15 mouse cellular contexts compared by ENCODE assay signal in the genomic region with DNA sequence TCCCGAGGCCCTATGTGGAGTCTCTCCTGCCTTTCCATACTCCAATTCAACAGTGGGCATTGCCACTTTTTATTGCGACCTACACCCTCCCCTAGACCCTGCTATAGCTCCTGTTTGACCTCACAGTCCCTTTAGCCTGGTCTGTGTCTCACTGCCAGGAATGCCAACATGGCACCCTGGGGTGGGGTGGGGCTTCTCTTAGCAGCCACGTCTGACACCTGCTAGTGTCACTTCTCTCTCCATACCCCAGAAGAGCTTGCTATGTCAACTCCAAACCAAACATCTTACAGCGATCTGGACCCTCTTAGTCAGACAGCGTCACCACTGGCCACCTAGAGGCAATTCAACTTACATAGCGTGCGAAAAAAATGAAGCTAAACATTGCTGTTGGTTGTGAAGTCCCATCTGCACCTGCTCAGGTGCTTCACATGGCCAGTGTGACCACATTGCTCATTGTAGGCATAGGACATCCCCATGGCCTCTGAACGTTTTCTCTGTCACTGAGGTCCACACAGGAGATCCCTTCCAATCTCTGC. TPM values are rescaled to one million over a fixed set of nuclear protein-coding genes. Genes with fewer than 3 reads are reported as not detected.
DNase-seq lines count a peak whose midpoint lies in the region; ATAC-seq and TF ChIP-seq lines count a peak whose summit lies in the region.
"Had no signal": no experiment of that assay in that cellular context is flagged by ENCODE, and none has a peak within 500 bp of the region (broad histone marks: within the 10 kb centered on the region; RNA-seq: fewer than 3 reads in every experiment).

No protein-coding gene starts in this region.

- no peak for ATAC-seq in forebrain, embryonic 12.5 days (ENCODE audit: low FRiP score)
- no peak for ATAC-seq in forebrain, embryonic 11.5 days (replicated peaks; ENCODE audit: low FRiP score)
- no peak for ATAC-seq in hindbrain, postnatal 0 days

- peak overlapping the region; percentile 48; the same call in 1 of the 2 replicates for H3K9ac ChIP-seq in forebrain, embryonic 12.5 days
- H3K9ac ChIP-seq in forebrain, embryonic 11.5 days (ENCODE audit: low read length) = no peak overlapping the region; the same call in 1 of the 2 replicates
- H3K9ac ChIP-seq in hindbrain, postnatal 0 days (replicated peaks; ENCODE audit: low read length) = peak overlapping the region; percentile 72; the same call in 1 of the 2 replicates

- DNase-seq in forebrain, embryonic 11.5 days (ENCODE audit: low spot score) = no peak
- no peak for DNase-seq in testis, postnatal 10 days (ENCODE audit: low spot score)
- peak; percentile 60 for DNase-seq in hindbrain, postnatal 0 days (ENCODE audit: low spot score)
- no peak for DNase-seq in urinary bladder, postnatal 36 days (ENCODE audit: low spot score in 2 of 2)
- no peak for DNase-seq in urinary bladder, postnatal 14 days (ENCODE audit: low spot score)
- DNase-seq in layer of hippocampus, adult 11-12 months (ENCODE audit: low spot score) = no peak
- DNase-seq: B cell, adult 2 months; lung, adult 18-20 months had no signal

- peaks cover 49% of the 10 kb centered on the region for H3K27me3 ChIP-seq in forebrain, embryonic 12.5 days
- peaks cover 46% of the 10 kb centered on the region for H3K27me3 ChIP-seq in forebrain, embryonic 11.5 days (ENCODE audit: control insufficient read depth, insufficient read depth, low read length)
- H3K27me3 ChIP-seq in testis, adult 2 months (ENCODE audit: control insufficient read depth, insufficient read depth, low read length) = no peaks in the 10 kb centered on the region
- no peaks in the 10 kb centered on the region for H3K27me3 ChIP-seq in hindbrain, postnatal 0 days (ENCODE audit: insufficient read depth, low read length)

- no peak for TF ChIP-seq CTCF in testis, adult 2 months (IDR thresholded peaks at IDR 0.05; ENCODE audit: control insufficient read depth, insufficient read depth, insufficient replicate concordance, low read depth, low read length)
- TF ChIP-seq CTCF in hindbrain, postnatal 0 days (IDR thresholded peaks at IDR 0.05; ENCODE audit: low read depth) = peak; percentile 57

- peak overlapping the region; percentile 69 for H3K4me2 ChIP-seq in forebrain, embryonic 12.5 days
- no peak overlapping the region for H3K4me2 ChIP-seq in forebrain, embryonic 11.5 days (ENCODE audit: low read depth, low read length, severe bottlenecking)
- H3K4me2 ChIP-seq in hindbrain, postnatal 0 days (ENCODE audit: low read depth, low read length) = peak overlapping the region; percentile 96

- H3K36me3 ChIP-seq in forebrain, embryonic 12.5 days (replicated peaks) = no peaks in the 10 kb centered on the region
- H3K36me3 ChIP-seq in forebrain, embryonic 11.5 days (ENCODE audit: control insufficient read depth, insufficient read depth, low read length) = no peaks in the 10 kb centered on the region
- H3K36me3 ChIP-seq in testis, adult 2 months (ENCODE audit: control insufficient read depth, insufficient read depth, low read length) = no peaks in the 10 kb centered on the region; the same call in 1 of the 2 replicates
- H3K36me3 ChIP-seq in hindbrain, postnatal 0 days (ENCODE audit: insufficient read depth, low read length) = no peaks in the 10 kb centered on the region
- H3K36me3 ChIP-seq: G1E; heart, embryonic 12.5 days had no signal

- peaks cover 59% of the 10 kb centered on the region for H3K4me1 ChIP-seq in forebrain, embryonic 12.5 days
- H3K4me1 ChIP-seq in forebrain, embryonic 11.5 days (replicated peaks; ENCODE audit: control insufficient read depth, insufficient read depth, low read length) = peaks cover 21% of the 10 kb centered on the region
- H3K4me1 ChIP-seq in testis, adult 2 months (ENCODE audit: control insufficient read depth, insufficient read depth, low read length) = peaks cover 37% of the 10 kb centered on the region
- peaks cover 30% of the 10 kb centered on the region for H3K4me1 ChIP-seq in hindbrain, postnatal 0 days (ENCODE audit: insufficient read depth, low read length)

- H3K4me3 ChIP-seq in forebrain, embryonic 12.5 days (replicated peaks) = peak overlapping the region; percentile 52; the same call in 1 of the 2 replicates
- no peak overlapping the region for H3K4me3 ChIP-seq in forebrain, embryonic 11.5 days (ENCODE audit: low read depth, low read length)
- H3K4me3 ChIP-seq in testis, adult 2 months (ENCODE audit: control insufficient read depth, low read depth, low read length) = peak overlapping the region; percentile 96
- no peak overlapping the region for H3K4me3 ChIP-seq in hindbrain, postnatal 0 days (ENCODE audit: low read length)

- WGBS in forebrain, embryonic 12.5 days = 51% methylated on average over 8 of the region's 8 CpGs
- 57% methylated on average over 8 of the region's 8 CpGs for WGBS in forebrain, embryonic 11.5 days
- WGBS in hindbrain, postnatal 0 days = 49% methylated on average over 8 of the region's 8 CpGs

- peak; percentile 27; the same call in 1 of the 2 replicates for TF ChIP-seq POLR2A in testis, adult 2 months (IDR thresholded peaks at IDR 0.05; ENCODE audit: control insufficient read depth, low read depth, low read length)

- 0 out of 2 replicates have a peak overlapping the region, but pooled peaks have one; percentile 36 for H3K27ac ChIP-seq in forebrain, embryonic 12.5 days
- H3K27ac ChIP-seq in forebrain, embryonic 11.5 days (ENCODE audit: low read depth, low read length) = no peak overlapping the region
- H3K27ac ChIP-seq in testis, adult 2 months (ENCODE audit: control insufficient read depth, insufficient read depth, low read depth, low read length) = peak overlapping the region; percentile 94; the same call in 1 of the 2 replicates
- H3K27ac ChIP-seq in hindbrain, postnatal 0 days = peak overlapping the region; percentile 91; the same call in 1 of the 2 replicates

- H3K9me3 ChIP-seq in forebrain, embryonic 12.5 days = no peaks in the 10 kb centered on the region
- H3K9me3 ChIP-seq in forebrain, embryonic 11.5 days (ENCODE audit: control insufficient read depth, low read length) = no peaks in the 10 kb centered on the region
- no peaks in the 10 kb centered on the region for H3K9me3 ChIP-seq in hindbrain, postnatal 0 days (ENCODE audit: low read length)
- H3K9me3 ChIP-seq: heart, embryonic 12.5 days had no signal

RNA-seq across cellular contexts. Expression of gene Pnmal2, which starts 4.5 kb away (rescaled TPM):
- 52.6 and 53.3 TPM in 2 replicates for polyA plus RNA-seq in forebrain, embryonic 12.5 days (2016; fragmentation: Nextera tagmentation; extraction: Ambion mirVana)
- 12.3 and 13.0 TPM in 2 replicates for polyA plus RNA-seq in forebrain, embryonic 11.5 days (2014; fragmentation: Nextera tagmentation; extraction: Ambion mirVana)
- 34.2 and 41.6 TPM in 2 replicates for polyA plus RNA-seq in testis, adult 2 months (2012; rRNA removed)
- total RNA-seq in hindbrain, postnatal 0 days (2014; rRNA removed) = 106 and 118 TPM in 2 replicates
- 138 and 139 TPM in 2 replicates for polyA plus RNA-seq in hindbrain, postnatal 0 days (2015; fragmentation: Nextera tagmentation; extraction: Ambion mirVana)
- total RNA-seq: megakaryocyte progenitor cell, adult 5-6 weeks; neutrophil, adult 5-6 weeks had no signal
- polyA plus RNA-seq: G1E had no signal

RNA-seq across cellular contexts. Expression of gene Pnmal1, which starts 10.5 kb away (rescaled TPM):
- polyA plus RNA-seq in forebrain, embryonic 12.5 days (2016; fragmentation: Nextera tagmentation; extraction: Ambion mirVana) = 32.3 and 37.0 TPM in 2 replicates
- polyA plus RNA-seq in forebrain, embryonic 11.5 days (2014; fragmentation: Nextera tagmentation; extraction: Ambion mirVana) = 20.4 and 22.7 TPM in 2 replicates
- polyA plus RNA-seq in testis, adult 2 months (2012; rRNA removed) = 7.6 and 7.8 TPM in 2 replicates
- 22.7 and 24.3 TPM in 2 replicates for total RNA-seq in hindbrain, postnatal 0 days (2014; rRNA removed)
- polyA plus RNA-seq in hindbrain, postnatal 0 days (2015; fragmentation: Nextera tagmentation; extraction: Ambion mirVana) = 40.9 and 41.2 TPM in 2 replicates
- total RNA-seq: megakaryocyte progenitor cell, adult 5-6 weeks; neutrophil, adult 5-6 weeks had no signal

RNA-seq across cellular contexts. Expression of gene Calm3, which starts 25.1 kb away (rescaled TPM):
- 227 and 234 TPM in 2 replicates for polyA plus RNA-seq in forebrain, embryonic 12.5 days (2016; fragmentation: Nextera tagmentation; extraction: Ambion mirVana)
- polyA plus RNA-seq in forebrain, embryonic 11.5 days (2014; fragmentation: Nextera tagmentation; extraction: Ambion mirVana) = 276 and 285 TPM in 2 replicates
- 433 and 509 TPM in 2 replicates for polyA plus RNA-seq in testis, adult 2 months (2012; rRNA removed)
- total RNA-seq in hindbrain, postnatal 0 days (2014; rRNA removed) = 1,865 and 2,018 TPM in 2 replicates
- 435 and 441 TPM in 2 replicates for polyA plus RNA-seq in hindbrain, postnatal 0 days (2015; fragmentation: Nextera tagmentation; extraction: Ambion mirVana)

RNA-seq across cellular contexts. Expression of gene Gm42372, which starts 33.9 kb away (rescaled TPM):
- polyA plus RNA-seq in forebrain, embryonic 12.5 days (2016; fragmentation: Nextera tagmentation; extraction: Ambion mirVana) = 1.6 and 1.7 TPM in 2 replicates
- polyA plus RNA-seq in forebrain, embryonic 11.5 days (2014; fragmentation: Nextera tagmentation; extraction: Ambion mirVana) = 1.4 and 1.8 TPM in 2 replicates
- polyA plus RNA-seq in testis, adult 2 months (2012; rRNA removed) = 1.8 and 2.4 TPM in 2 replicates
- total RNA-seq in hindbrain, postnatal 0 days (2014; rRNA removed) = 36.9 and 41.7 TPM in 2 replicates
- 8.2 and 8.9 TPM in 2 replicates for polyA plus RNA-seq in hindbrain, postnatal 0 days (2015; fragmentation: Nextera tagmentation; extraction: Ambion mirVana)
- total RNA-seq: gastrocnemius, adult 8-10 months had no signal
- polyA plus RNA-seq: G1E had no signal

RNA-seq across cellular contexts. Expression of gene Ptgir, which starts 42.7 kb away (rescaled TPM):
- polyA plus RNA-seq in forebrain, embryonic 12.5 days (2016; fragmentation: Nextera tagmentation; extraction: Ambion mirVana) = 0.24 and 0.51 TPM in 2 replicates
- 0.11 and 0.39 TPM in 2 replicates for polyA plus RNA-seq in forebrain, embryonic 11.5 days (2014; fragmentation: Nextera tagmentation; extraction: Ambion mirVana)
- 0.20 and 0.26 TPM in 2 replicates for polyA plus RNA-seq in testis, adult 2 months (2012; rRNA removed)
- 0.18 and 0.21 TPM in 2 replicates for total RNA-seq in hindbrain, postnatal 0 days (2014; rRNA removed)
- 0.05 TPM in 2 replicates for polyA plus RNA-seq in hindbrain, postnatal 0 days (2015; fragmentation: Nextera tagmentation; extraction: Ambion mirVana)

Comparison
In these comparisons a context has a peak if more than half of its experiments do, and no peak if none do; other contexts are left out.
1. H3K4me3 ChIP-seq: peak in forebrain, embryonic 12.5 days (single experiment) and testis, adult 2 months (single experiment); none in forebrain, embryonic 11.5 days (single experiment) and hindbrain, postnatal 0 days (single experiment).